Mouse (Mus musculus): ENCODE measurements around the gene Hyal3. TPM values are rescaled to one million over a fixed set of nuclear protein-coding genes. Genes with fewer than 3 reads are reported as not detected.

The Hyal3 gene
- polyA plus RNA-seq, 1 experiment from 2014 or later, result 2.2 TPM

DNA sequence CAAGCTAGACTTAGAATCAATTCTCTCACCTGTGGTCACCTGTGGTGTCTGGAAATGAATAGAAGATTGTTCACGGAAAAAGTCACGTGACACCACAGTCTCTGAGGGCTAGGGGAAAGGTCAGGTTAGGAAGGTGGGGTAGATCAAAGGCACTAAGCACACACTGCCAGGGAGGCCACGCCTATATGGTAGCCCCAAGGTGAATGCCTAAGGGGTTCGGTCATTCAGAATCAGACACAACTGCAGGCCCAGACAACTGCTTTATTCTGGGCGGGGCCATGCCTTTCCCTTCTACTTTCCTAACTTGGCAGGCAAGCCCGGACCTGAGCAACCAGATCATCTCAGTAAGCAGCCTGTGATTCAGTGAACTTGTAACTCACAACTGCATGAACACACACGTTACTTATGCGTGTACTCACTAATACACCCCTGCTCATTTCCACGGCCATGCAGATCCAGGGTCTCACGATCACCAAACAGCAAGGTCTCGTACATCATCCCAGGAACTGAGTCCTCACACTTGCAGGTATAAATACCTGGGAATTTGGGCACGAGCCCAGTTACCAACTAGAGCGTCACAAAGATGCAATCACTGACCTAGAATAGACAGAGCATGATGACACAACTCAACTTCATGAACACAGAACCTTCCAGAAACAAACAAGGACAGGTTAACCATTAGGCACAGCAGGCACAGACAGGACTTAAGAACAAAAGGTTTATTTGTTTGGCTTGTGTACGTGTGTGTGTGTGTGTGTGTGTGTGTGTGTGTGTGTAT, 4.8 kb upstream of the Hyal3 start:
- 87% methylated on average over 14 of the region's 14 CpGs for WGBS

DNA sequence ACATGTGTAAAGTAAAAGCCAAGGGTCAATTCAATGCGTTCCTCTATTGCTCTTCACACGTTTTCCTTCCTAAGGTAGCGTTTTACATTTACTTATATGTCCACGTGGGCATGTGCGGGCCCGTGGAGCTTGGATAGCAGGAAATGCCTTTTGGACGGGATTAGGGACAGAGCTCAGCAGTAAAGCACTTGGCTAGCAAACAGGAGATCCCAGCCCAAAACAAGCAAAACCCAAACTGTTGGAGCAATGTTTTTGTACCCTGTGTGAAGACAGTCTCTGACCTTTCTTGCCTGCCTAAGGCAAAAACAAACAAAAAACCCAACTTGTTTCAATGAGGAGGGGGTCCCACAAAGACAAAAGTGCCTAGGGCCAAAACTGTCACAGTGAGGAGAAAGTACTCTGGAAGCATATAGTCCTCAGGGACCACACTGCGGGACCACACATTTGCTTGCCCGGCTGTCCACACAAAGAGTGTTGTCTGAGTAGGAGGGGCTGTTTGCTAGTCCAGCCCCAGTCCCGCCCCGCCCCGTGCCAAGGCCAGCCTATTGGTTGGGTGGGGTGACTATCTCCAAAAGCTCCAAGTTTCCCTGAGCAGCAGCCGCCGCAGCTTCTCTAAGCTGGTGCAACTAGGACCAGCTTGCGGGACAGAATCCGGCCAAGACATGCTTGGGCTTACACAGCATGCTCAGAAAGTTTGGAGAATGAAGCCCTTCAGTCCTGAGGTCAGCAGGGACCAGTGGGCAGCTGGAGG, 4.1 kb upstream of the Hyal3 start, which contains the start of gene Hyal1:
Gene Hyal1, plus strand, starts transcription at position 571 of the 751 bp plus-strand sequence.
- Histone ChIP-seq H3K36me3 (peaks cover 26% of the 10 kb centered on the region), H3K27ac (replicated peaks) (peak within 1 kb of the TSS; percentile 48), H3K4me1 (peaks cover 45% of the 10 kb centered on the region), H3K4me3 (replicated peaks) (peak within 1 kb of the TSS; percentile 23), H3K9ac (replicated peaks) (peak within 1 kb of the TSS; percentile 34), H3K4me2 (peak within 1 kb of the TSS; percentile 47), H3K9me3 (replicated peaks) (no peaks in the 10 kb centered on the region), H3K27me3 (replicated peaks) (no peaks in the 10 kb centered on the region)
- 29% methylated on average over 16 of the region's 16 CpGs for WGBS
- ATAC-seq (ENCODE audit: low FRiP score), result no peak

More for the DNA sequence above, 4.8 kb upstream of the Hyal3 start:
- Histone ChIP-seq H3K9me3 (replicated peaks) (no peaks in the 10 kb centered on the region), H3K4me3 (replicated peaks) (no peak overlapping the region), H3K9ac (replicated peaks) (no peak overlapping the region), H3K4me2 (no peak overlapping the region), H3K27ac (replicated peaks) (no peak overlapping the region), H3K36me3 (peaks cover 33% of the 10 kb centered on the region), H3K27me3 (replicated peaks) (no peaks in the 10 kb centered on the region), H3K4me1 (peaks cover 45% of the 10 kb centered on the region)
- no peak for ATAC-seq (ENCODE audit: low FRiP score)

DNA sequence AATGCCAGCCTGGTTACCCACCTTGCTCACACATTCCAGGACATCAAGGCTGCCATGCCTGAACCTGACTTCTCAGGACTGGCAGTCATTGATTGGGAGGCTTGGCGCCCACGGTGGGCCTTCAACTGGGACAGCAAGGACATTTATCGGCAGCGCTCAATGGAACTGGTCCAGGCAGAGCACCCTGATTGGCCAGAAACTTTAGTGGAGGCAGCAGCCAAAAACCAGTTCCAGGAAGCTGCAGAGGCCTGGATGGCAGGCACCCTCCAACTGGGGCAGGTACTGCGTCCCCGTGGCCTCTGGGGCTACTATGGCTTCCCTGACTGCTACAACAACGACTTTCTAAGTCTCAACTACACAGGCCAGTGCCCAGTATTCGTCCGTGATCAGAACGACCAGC, 2.7 kb upstream of the Hyal3 start:
- Histone ChIP-seq H3K4me2 (no peak overlapping the region), H3K9me3 (replicated peaks) (no peaks in the 10 kb centered on the region), H3K4me3 (replicated peaks) (no peak overlapping the region), H3K27ac (replicated peaks) (no peak overlapping the region), H3K36me3 (peaks cover 15% of the 10 kb centered on the region), H3K4me1 (peaks cover 47% of the 10 kb centered on the region), H3K9ac (replicated peaks) (no peak overlapping the region), H3K27me3 (replicated peaks) (no peaks in the 10 kb centered on the region)
- 96% methylated on average over 10 of the region's 10 CpGs for WGBS
- ATAC-seq (ENCODE audit: low FRiP score), result no peak

DNA sequence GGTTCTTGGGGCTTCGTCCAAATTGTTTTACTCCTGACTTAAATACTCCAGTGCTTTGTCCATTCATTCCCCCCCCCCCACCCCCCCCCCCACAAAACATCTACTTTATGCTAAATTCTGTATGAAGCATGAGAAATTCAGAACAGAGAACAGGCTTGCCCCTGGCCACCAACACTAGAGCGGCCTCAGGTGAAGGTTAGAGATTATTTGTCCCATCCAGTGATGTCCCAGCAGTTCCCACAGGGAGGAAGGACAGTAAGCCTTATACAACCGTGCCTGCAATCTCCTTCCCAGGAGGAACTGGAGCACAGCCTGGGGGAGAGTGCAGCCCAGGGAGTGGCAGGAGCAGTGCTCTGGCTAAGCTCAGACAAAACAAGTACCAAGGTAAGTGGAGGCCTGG, 2.0 kb upstream of the Hyal3 start, which contains the start of gene Naa80:
Gene Naa80, plus strand, starts transcription at position 301 of the 400 bp plus-strand sequence.
- Histone ChIP-seq H3K27me3 (replicated peaks) (no peaks in the 10 kb centered on the region), H3K4me2 (peak within 1 kb of the TSS; percentile 94), H3K9me3 (replicated peaks) (no peaks in the 10 kb centered on the region), H3K4me1 (peaks cover 47% of the 10 kb centered on the region), H3K36me3 (peaks cover 10% of the 10 kb centered on the region; the same call in 1 of the 2 replicates), H3K4me3 (replicated peaks) (no peak within 1 kb of the TSS), H3K27ac (replicated peaks) (no peak within 1 kb of the TSS), H3K9ac (replicated peaks) (peak within 1 kb of the TSS; percentile 14; the same call in 1 of the 2 replicates)
- WGBS, result 77% methylated on average over 3 of the region's 3 CpGs
- no peak for ATAC-seq (ENCODE audit: low FRiP score)

DNA sequence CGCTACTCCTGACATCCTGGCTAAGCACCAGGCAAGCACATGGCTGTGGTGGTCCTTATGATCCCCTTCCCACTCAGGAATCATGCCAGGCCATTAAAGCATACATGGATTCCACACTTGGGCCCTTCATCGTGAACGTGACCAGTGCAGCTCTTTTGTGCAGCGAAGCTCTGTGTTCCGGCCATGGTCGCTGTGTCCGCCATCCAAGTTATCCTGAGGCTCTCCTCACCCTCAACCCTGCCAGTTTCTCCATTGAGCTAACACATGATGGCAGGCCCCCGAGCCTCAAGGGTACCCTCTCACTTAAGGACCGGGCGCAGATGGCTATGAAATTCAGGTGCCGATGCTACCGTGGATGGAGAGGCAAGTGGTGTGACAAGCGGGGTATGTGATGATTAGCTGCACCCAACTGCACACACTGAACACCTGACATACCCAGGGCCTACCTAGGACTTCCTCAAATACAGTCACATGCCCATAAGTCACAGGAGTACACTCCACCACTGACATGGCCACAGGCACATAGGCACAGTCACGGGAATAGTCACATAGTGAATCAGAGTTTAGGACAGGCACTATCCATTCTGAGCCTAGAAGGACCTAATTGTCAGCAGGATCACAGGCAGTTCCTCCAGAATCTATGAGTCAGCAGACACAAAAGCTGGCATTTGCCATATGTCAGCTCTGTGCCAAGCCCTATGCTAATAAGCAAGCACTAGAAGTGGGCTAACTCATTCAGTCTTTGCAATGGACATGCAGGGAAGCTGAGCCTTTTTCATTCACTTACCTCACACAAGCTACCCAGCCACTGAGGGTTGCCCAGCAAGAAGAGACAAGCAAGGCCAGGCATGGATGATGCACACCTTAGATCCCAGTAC, 1.4 kb upstream of the Hyal3 start:
- no peak for ATAC-seq (ENCODE audit: low FRiP score)
- Histone ChIP-seq H3K4me3 (replicated peaks) (no peak overlapping the region), H3K27ac (replicated peaks) (no peak overlapping the region), H3K4me2 (peak overlapping the region; percentile 94), H3K27me3 (replicated peaks) (no peaks in the 10 kb centered on the region), H3K9me3 (replicated peaks) (no peaks in the 10 kb centered on the region), H3K4me1 (peaks cover 47% of the 10 kb centered on the region), H3K36me3 (peaks cover 6% of the 10 kb centered on the region; the same call in 1 of the 2 replicates), H3K9ac (replicated peaks) (0 out of 2 replicates have a peak overlapping the region, but pooled peaks have one; percentile 14)
- WGBS, result 86% methylated on average over 14 of the region's 14 CpGs

DNA sequence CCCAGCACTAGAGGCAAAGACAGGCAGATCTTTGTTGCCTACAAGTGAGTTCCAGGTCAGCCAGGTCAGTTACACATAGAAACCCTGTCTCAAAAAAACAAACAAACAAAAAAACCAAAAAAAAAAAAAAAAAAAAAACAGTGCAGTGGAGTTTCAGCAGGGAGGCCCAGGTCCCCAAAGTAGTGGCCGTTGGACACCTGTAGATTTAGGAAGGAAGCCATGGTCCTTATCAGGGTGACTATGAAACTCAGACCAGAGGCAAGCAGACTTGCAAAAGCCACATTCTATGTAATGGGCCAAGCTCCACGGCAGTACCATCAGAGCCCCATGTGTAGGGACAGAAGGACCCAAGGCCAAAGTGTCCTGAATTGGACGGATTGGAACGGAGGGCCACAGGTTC, 966 bp downstream of the Hyal3 start:
- WGBS, result 89% methylated on average over 4 of the region's 4 CpGs
- no peak for ATAC-seq (ENCODE audit: low FRiP score)
- Histone ChIP-seq H3K27ac (replicated peaks) (no peak overlapping the region), H3K9ac (replicated peaks) (no peak overlapping the region), H3K27me3 (replicated peaks) (no peaks in the 10 kb centered on the region), H3K9me3 (replicated peaks) (no peaks in the 10 kb centered on the region), H3K4me2 (peak overlapping the region; percentile 94), H3K36me3 (no peaks in the 10 kb centered on the region), H3K4me3 (replicated peaks) (peak overlapping the region; percentile 58), H3K4me1 (peaks cover 47% of the 10 kb centered on the region)

DNA sequence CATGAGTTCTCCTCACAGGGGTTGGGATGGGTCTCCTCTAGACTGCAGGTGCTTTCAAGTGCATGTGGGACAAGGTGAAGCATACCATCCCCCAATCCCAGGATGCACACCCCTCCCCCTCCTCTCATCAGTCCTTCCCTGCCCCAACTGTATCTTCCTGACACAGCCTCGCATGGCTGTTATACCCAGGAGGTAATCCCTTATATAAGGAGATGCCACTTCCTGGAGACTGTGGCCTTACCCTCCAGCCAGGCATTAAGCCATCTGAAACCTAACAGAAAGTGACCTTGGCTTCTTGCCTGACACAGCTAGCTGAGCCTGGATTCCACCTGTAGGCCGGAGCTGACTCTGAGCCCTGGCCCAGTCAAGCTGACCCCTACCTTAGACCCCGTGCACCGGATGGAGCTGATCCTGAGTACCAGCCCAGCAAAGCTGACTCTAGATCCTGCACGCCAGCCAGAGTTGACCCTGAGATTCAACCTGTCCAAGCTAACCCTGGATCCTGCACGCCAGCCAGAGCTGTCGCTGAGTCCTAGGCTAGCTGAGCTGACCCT, 2.0 kb downstream of the Hyal3 start:
- H3K4me2 ChIP-seq, result no peak overlapping the region
- no peaks in the 10 kb centered on the region for H3K36me3 ChIP-seq
- H3K27ac ChIP-seq (replicated peaks), result no peak overlapping the region
- ATAC-seq (ENCODE audit: low FRiP score), result no peak
- no peak overlapping the region for H3K9ac ChIP-seq (replicated peaks)
- WGBS, result 95% methylated on average over 7 of the region's 7 CpGs
- peaks cover 42% of the 10 kb centered on the region for H3K4me1 ChIP-seq
- H3K4me3 ChIP-seq (replicated peaks), result no peak overlapping the region
- H3K9me3 ChIP-seq (replicated peaks), result no peaks in the 10 kb centered on the region
- no peaks in the 10 kb centered on the region for H3K27me3 ChIP-seq (replicated peaks)

DNA sequence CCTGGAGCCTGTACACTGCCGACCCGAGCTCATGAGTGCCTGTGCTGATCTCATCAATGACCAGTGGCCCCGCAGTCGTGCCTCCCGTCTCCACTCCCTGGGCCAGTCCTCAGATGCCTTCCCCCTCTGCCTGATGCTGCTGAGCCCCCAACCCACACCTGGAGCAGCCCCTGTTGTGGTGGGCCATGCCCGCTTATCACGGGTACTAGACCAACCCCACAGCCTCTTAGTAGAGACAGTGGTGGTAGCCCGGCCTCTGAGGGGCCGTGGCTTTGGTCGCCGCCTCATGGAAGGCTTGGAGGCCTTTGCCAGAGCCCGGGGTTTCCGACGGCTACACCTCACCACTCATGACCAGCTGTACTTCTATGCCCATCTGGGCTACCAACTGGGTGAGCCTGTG, 2.6 kb downstream of the Hyal3 start:
- Histone ChIP-seq H3K9me3 (replicated peaks) (no peaks in the 10 kb centered on the region), H3K36me3 (no peaks in the 10 kb centered on the region), H3K4me2 (no peak overlapping the region), H3K4me1 (peaks cover 42% of the 10 kb centered on the region), H3K4me3 (replicated peaks) (no peak overlapping the region), H3K9ac (replicated peaks) (no peak overlapping the region), H3K27ac (replicated peaks) (no peak overlapping the region), H3K27me3 (replicated peaks) (no peaks in the 10 kb centered on the region)
- WGBS, result 90% methylated on average over 13 of the region's 14 CpGs
- ATAC-seq (ENCODE audit: low FRiP score), result no peak

DNA sequence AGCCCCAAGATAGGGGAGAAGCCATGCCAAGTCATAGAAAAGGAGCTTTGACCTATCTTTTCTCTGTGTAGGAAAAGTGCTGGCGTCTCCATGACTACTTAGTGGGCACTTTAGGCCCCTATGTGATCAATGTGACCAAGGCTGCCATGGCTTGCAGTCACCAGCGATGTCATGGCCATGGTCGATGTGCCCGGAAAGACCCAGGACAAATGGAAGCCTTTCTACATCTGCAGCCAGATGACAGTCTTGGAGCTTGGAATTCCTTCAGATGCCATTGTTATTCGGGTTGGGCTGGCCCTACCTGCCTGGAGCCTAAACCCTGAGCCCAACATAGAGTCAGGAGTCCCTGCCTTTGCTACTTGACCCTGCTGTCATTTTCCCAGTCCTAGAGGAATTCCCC, 5.9 kb downstream of the Hyal3 start:
- WGBS, result 91% methylated on average over 5 of the region's 5 CpGs
- Histone ChIP-seq H3K9ac (replicated peaks) (no peak overlapping the region), H3K4me1 (peaks cover 27% of the 10 kb centered on the region), H3K4me2 (no peak overlapping the region), H3K27ac (replicated peaks) (no peak overlapping the region), H3K27me3 (replicated peaks) (no peaks in the 10 kb centered on the region), H3K36me3 (peaks cover 13% of the 10 kb centered on the region), H3K9me3 (replicated peaks) (no peaks in the 10 kb centered on the region), H3K4me3 (replicated peaks) (no peak overlapping the region)
- no peak for ATAC-seq (ENCODE audit: low FRiP score)

DNA sequence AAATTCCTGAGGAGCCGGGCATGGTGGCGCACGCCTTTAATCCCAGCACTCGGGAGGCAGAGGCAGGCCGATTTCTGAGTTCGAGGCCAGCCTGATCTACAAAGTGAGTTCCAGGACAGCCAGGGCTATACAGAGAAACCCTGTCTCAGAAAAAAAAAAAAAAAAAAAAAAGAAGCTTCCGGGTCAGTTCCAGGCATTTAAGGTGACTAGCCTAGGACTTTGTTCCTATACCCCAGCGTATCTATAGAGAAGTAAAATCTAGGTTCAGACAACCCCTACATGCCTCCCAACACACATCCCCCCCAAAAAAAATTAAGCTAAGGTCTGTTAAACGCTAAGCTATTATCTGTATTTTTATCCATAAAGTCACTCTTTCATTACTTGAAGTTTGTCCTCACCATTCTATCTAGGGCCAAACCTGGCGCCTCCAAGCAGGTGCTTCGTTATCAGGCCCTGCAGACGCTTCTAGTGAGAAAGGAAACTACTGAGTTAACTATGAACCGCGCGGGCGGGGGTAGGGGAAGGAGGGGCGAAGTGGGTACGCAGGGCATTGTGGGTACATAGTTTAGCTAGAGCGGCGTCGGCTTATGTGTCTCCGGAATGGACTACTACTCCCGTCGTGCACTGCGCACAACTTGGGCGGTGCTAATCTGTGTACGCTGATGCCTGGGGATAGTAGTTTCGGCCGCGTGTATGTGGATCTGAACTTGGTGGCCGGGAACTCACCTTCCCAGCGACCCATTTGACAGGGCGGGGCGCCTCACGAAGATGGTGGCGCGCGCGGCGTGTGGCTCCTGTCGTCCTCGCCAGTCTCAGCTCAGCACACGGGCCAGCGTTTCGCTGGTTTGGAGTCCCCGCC, 6.6 kb downstream of the Hyal3 start, which contains the start of gene Ifrd2:
Gene Ifrd2, plus strand, starts transcription at position 669 of the 859 bp plus-strand sequence.
- Histone ChIP-seq H3K4me1 (peaks cover 20% of the 10 kb centered on the region), H3K27ac (replicated peaks) (peak within 1 kb of the TSS; percentile 72), H3K36me3 (peaks cover 19% of the 10 kb centered on the region), H3K9ac (replicated peaks) (peak within 1 kb of the TSS; percentile 65), H3K4me3 (replicated peaks) (peak within 1 kb of the TSS; percentile 84), H3K4me2 (peak within 1 kb of the TSS; percentile 75), H3K9me3 (replicated peaks) (no peaks in the 10 kb centered on the region), H3K27me3 (replicated peaks) (no peaks in the 10 kb centered on the region)
- 13% methylated on average over 46 of the region's 46 CpGs for WGBS
- peak; percentile 97 for ATAC-seq (ENCODE audit: low FRiP score)

Data from neural tube, embryonic 15.5 days (tissue).